Mouse (Mus musculus) olfactory bulb, adult 2 months (tissue): Measurements from ENCODE around the gene Phpt1. TPM values are rescaled to one million over a fixed set of nuclear protein-coding genes. Genes with fewer than 3 reads are reported as not detected.

ENCODE experiments used
- H3K27ac ChIP-seq: fragments of 200-500 bp; 2 replicates; pipeline ENCODE4 v1.5.1; 2012; ENCODE audit warnings: low read depth, low read length; ENCODE audit not compliant: insufficient read depth
- H3K4me1 ChIP-seq: fragments of 200-500 bp; 2 replicates; pipeline ENCODE4 v1.6.1; 2012; ENCODE audit warnings: low read length; ENCODE audit not compliant: control insufficient read depth, insufficient read depth
- H3K4me3 ChIP-seq: fragments of 200-500 bp; 2 replicates; pipeline ENCODE4 v1.5.1; 2012; ENCODE audit warnings: mild to moderate bottlenecking, low read depth, low read length, moderate library complexity; ENCODE audit not compliant: insufficient read depth
- CTCF ChIP-seq: fragments of 200-500 bp; IDR thresholded peaks from 2 replicates; pipeline ENCODE4 v1.5.1; 2012; ENCODE audit warnings: low read depth, mild to moderate bottlenecking, low read length, moderate library complexity; ENCODE audit not compliant: insufficient read depth
- POLR2A ChIP-seq: fragments of 200-500 bp; IDR thresholded peaks from 2 replicates; pipeline ENCODE4 v1.6.1; 2012; ENCODE audit warnings: mild to moderate bottlenecking, low read depth, low read length, moderate library complexity; ENCODE audit not compliant: insufficient read depth
- WGBS: fragments of 180-500 bp; shearing (Covaris S2); methylation state at CpG from one replicate; pipeline ENCODE4 v1.1.7; 2018; 5-methylcytosine and 5-hydroxymethylcytosine counted together
- polyA plus RNA-seq: library from polyadenylated mRNA; stranded (reverse); fragments of >200 nt; gene quantifications from 2 replicates; pipeline ENCODE4 v1.2.4, GENCODE M21; 2012; ENCODE audit warnings: low replicate concordance; ENCODE audit not compliant: missing spikeins, insufficient read depth, insufficient read length

Gene Phpt1
- polyA plus RNA-seq, 1 experiment: not detected

DNA sequence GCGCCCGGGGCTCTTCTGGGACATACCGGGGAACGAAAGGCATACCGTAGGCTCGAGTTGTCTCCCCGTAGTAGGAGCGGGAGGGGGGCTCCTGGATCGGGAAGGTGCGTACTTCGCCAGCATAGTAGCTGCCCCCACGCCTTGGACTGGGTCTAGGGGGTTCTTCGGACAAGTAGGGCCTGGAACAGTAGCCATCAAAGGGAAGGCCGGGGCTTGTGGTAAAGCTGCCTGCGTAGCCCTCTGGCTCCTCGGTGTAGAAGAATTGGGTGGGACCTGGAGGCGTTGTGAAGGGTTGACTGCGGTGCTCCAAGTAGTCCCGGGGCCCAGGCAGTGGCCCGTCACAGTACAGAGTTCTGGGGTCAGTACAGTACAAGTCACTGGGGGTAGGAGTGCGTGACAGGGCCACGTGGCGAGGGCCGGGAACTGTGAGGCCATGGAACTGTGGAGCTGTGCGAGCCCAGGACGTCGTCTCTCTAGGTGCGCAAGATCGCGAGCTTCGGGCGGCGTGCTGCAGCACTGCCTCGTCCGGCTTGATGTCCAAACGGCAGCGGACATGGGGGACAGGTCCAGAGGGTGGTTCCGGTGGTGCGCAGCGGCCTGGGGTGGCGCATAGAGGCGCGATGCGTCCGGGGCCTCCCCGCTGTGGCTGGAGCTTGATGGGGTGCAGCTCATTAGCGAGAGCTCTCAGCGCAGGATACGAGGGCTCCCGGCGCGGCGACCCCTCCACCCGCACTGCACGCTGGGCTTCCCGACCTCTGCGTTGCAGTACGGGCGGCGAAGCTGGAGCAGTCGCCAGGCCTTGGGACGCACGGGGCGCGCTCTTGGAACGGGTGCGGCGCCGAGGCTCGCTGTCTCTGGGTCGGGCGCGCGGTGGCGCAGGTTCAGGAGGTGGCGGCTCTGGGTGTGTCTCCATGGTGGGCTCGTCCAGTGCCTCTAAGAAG is 4.0 kb upstream of the Phpt1 start:
- WGBS: 56% methylated on average over 77 of the region's 77 CpGs
- TF ChIP-seq POLR2A: no peak
- no peak for TF ChIP-seq CTCF

DNA sequence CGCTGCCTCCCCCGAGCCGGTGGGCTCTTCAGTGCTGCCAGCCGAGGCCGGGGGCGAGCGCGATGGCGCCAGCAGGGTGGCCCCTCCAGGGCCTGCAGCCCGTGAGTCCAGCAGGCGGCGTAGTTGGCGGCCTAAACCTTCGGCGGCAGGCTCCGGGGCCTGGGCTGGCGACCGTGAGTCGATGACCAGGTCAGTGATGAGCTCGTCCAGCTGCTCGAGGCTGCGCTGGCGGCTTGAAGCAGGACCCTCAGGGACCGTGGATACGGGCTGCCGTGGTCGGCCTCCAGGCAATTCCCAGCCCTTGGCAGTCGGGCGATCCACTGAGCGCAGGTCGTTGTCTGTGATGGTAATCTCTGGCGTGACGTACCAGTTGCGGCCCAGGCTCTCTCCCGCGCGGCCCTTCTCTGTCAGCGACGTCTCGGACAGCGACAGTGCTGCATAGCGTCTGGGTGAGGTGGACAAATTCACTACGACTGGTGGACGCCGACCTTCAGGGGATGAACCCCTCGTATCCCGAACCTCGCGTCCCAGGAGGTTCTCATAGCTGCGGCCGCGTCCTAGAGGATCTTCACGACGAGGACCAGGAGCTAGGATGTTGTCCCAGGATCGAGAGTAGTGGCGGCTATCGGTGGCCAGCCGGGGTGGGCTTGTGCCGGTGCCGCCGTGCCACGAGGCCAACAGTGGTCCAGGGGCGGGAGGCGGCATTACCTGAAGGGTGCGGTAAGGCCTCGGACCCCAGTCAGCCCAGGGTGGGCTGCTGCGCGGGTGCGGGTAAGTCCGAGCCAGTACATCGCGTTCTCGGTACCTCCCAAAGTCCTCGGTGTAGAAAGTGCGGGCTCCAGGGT is 3.1 kb upstream of the Phpt1 start:
- no peak overlapping the region for H3K27ac ChIP-seq
- WGBS: 55% methylated on average over 75 of the region's 75 CpGs
- peaks cover 64% of the 10 kb centered on the region for H3K4me1 ChIP-seq
- H3K4me3 ChIP-seq: no peak overlapping the region
- TF ChIP-seq CTCF: no peak
- no peak for TF ChIP-seq POLR2A

More for the DNA sequence above, 4.0 kb upstream of the Phpt1 start:
- Histone ChIP-seq H3K4me1 (peaks cover 66% of the 10 kb centered on the region), H3K27ac (no peak overlapping the region), H3K4me3 (no peak overlapping the region)

DNA sequence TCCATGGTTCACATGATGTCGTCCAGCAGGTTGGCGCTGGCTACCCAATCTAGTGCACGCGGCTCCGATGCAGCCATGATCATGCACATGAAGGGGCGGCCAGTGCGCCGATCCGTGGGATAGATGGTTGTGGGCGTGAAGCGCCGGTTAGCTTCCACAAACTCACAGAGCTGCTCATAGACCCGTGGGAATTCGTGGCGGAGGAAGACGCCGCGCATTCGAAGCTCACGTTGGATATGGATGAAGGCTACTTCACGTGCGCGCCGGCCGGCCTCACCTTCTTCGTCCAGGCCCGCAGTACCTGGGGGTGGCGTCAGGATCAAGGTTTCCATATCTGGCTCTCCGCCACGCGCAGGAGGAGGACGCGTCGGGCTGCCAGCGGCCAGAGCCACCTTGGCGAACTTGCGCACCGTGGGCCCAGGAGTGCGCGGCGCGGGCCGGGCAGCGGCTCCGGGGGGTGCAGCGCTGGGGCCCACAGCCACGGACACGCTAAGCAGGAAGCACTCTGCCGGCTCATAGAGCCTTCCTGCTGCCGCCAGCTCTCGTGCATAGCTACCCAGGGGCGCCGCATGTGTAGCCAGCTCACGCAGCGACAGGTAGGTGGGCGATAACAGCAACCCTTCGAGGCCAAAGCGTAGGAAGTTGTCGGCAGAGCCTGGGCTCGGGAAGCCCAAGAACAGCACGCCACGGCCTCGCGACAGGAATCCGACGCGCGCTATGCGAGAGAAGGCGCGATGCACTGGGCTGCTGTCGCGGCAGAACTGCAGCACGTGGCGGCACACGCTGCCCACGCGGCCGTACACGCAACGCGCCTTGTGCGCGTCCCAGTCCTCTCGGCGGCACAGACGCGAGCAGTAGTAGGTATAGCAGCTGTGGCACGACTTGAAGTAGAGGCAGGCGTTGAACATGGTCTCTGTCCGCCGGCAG is 2.2 kb upstream of the Phpt1 start:
- no peak overlapping the region for H3K4me3 ChIP-seq
- TF ChIP-seq CTCF (no peak), POLR2A (no peak)
- WGBS: 43% methylated on average over 92 of the region's 92 CpGs
- H3K27ac ChIP-seq: no peak overlapping the region
- peaks cover 59% of the 10 kb centered on the region for H3K4me1 ChIP-seq

DNA sequence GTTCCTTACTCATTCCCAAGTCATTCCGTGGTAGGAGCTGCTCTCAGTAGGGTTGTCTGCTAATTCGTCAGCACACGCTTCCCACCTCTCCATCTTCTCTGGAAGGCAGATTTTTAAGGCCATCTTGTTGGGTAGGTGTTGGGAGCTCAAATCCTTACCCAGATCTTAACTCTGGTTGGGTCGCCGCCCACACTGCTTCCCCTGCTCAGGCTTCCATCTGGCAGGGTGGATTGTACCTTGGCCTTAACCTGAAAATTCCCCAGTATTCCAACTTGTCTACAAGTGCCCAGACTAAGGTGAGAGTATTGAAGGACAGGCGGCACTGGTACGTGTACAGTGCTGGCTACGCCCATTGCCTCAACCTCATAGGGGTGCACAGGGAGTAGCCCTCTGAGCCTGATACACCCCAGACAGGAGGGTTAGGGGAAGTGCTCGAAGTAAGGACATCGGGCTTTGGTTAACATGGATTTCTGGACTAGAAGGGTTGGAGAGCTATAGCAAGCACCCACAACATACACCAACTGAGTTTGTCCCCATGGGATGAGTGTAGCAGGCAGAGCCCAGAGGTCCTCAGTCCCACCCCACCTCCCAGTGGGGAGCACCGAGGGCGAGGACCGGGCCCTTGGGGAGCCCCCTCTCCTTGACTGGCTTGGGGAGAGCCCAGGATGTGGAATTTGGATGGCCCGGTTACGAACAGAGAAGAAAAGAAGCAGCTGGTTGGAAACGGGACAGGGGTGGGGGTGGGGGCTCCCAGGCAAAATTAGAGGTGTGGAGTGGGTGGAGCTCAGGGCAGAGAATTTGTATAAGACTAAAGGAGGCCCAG is 1.2 kb upstream of the Phpt1 start:
- H3K4me3 ChIP-seq: no peak overlapping the region
- 73% methylated on average over 16 of the region's 16 CpGs for WGBS
- peaks cover 53% of the 10 kb centered on the region for H3K4me1 ChIP-seq
- H3K27ac ChIP-seq: 0 out of 2 replicates have a peak overlapping the region, but pooled peaks have one; percentile 56
- no peak for TF ChIP-seq CTCF
- TF ChIP-seq POLR2A: no peak

DNA sequence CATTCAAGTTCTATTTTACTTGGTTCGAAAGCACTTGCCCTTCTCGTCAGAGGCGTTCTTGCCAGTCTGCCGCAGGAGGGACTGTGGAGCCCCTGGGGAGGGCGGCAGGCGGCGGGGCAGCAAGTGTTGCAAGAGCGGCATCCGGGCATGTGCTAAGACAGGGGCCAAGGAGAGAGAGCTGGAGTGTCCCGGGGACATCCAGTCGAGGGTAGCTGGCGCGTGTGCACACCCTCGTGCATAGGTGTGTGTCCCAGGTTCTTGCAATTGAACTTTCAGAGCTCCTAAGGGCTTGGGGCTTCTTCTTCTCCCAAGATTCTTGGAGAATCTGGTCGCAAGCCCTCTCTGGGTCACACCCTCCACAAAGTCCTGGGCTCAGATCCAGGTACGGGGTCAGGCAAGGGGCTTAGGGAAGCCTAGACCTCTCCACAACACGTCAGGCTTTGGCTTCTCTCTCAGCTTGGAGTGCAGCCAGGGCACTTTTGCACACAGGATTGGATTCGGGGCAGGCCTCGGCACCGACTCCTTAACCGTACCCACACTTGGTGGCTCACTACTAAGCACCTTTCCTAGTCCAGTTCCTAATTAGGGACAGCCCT is 506 bp upstream of the Phpt1 start:
- peaks cover 51% of the 10 kb centered on the region for H3K4me1 ChIP-seq
- 8% methylated on average over 21 of the region's 21 CpGs for WGBS
- H3K27ac ChIP-seq: 0 out of 2 replicates have a peak overlapping the region, but pooled peaks have one; percentile 56
- peak overlapping the region; percentile 69 for H3K4me3 ChIP-seq
- TF ChIP-seq POLR2A (no peak), CTCF (no peak)

DNA sequence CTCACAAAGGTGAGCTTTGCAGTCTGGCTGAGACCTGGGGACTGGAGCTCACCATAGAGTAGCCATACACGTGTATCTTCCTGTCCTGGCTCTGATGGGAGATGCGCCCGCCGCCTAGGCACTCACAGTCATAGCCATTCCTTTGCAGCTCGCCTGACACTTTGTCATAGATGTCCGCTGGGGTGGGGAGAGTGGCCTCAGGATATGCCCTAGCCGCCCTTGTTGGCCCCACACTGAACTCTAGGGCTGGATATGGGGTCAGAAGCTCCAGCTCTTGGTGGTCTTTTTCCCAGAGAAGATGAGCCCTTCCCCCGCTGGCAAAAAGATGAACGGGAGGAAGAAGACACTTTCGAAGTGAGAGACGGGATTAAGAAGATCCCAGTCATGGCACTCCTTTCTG is 888 bp downstream of the Phpt1 start:
- TF ChIP-seq POLR2A: no peak
- TF ChIP-seq CTCF: no peak
- 4% methylated on average over 11 of the region's 11 CpGs for WGBS
- H3K27ac ChIP-seq: peak overlapping the region; percentile 96; the same call in 1 of the 2 replicates

DNA sequence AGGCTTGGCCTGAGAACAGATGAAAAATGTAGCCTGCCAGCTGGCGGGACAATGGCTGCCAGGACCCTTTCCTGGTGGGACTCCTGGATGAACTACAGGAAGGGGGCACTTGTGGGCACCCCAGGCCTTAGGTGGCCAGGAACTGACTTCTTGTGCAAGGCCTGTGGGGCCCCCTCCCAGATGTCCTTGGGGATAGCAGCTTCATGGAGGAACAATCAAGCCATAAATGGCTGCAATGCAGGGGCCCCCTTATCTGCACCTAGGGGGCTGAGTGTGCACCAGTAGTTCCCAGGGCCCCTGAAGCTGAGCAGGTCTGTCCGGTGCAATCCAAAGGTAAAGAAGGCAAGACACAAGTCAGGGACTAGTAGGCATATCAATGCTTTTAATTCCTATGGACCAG is 2.0 kb downstream of the Phpt1 start:
- Histone ChIP-seq H3K4me1 (peaks cover 32% of the 10 kb centered on the region), H3K27ac (no peak overlapping the region), H3K4me3 (no peak overlapping the region)
- no peak for TF ChIP-seq POLR2A
- TF ChIP-seq CTCF: no peak
- 95% methylated on average over 2 of the region's 2 CpGs for WGBS

More for the DNA sequence above, 888 bp downstream of the Phpt1 start:
- peak overlapping the region; percentile 69 for H3K4me3 ChIP-seq
- H3K4me1 ChIP-seq: peaks cover 39% of the 10 kb centered on the region
